Mouse (Mus musculus) limb, embryonic 12.5 days (tissue): ENCODE measurements around the gene Dmkn. TPM values are rescaled to one million over a fixed set of nuclear protein-coding genes. Genes with fewer than 3 reads are reported as not detected.
"Not testable (repeated sequence)": the region's sequence is repeated elsewhere in the genome, so short reads cannot be mapped to it uniquely, and the experiment has no call there.

ENCODE experiments used
- ATAC-seq: fragments of 200-750 bp; cut with Nextera tagmentation; 2 replicates; pipeline ENCODE4 v1.8.0; 2017; ENCODE audit warnings: low read depth, moderate TSS enrichment; ENCODE audit not compliant: insufficient number of reproducible peaks, insufficient read depth, low FRiP score, low TSS enrichment
- H3K27ac ChIP-seq: fragments of 300-500 bp; sonication (generic); 2 replicates; pipeline ENCODE4 v1.5.1; 2016; ENCODE audit warnings: mild to moderate bottlenecking, moderate library complexity
- H3K27me3 ChIP-seq: fragments of 300-500 bp; sonication (generic); 2 replicates; pipeline ENCODE4 v1.6.1; 2016; ENCODE audit warnings: mild to moderate bottlenecking, moderate library complexity
- H3K36me3 ChIP-seq: fragments of 300-500 bp; sonication (generic); 2 replicates; pipeline ENCODE4 v1.6.1; 2016; ENCODE audit warnings: mild to moderate bottlenecking, moderate library complexity
- H3K4me1 ChIP-seq: fragments of 300-500 bp; sonication (generic); replicated peaks from 2 replicates; pipeline ENCODE4 v1.6.1; 2016
- H3K4me2 ChIP-seq: fragments of 300-500 bp; sonication (generic); 2 replicates; pipeline ENCODE4 v1.6.1; 2016; ENCODE audit warnings: mild to moderate bottlenecking, moderate library complexity
- H3K4me3 ChIP-seq: fragments of 300-500 bp; sonication (generic); replicated peaks from 2 replicates; pipeline ENCODE4 v1.5.1; 2016; ENCODE audit warnings: mild to moderate bottlenecking
- H3K9ac ChIP-seq: fragments of 300-500 bp; sonication (generic); replicated peaks from 2 replicates; pipeline ENCODE4 v1.6.1; 2016; ENCODE audit warnings: mild to moderate bottlenecking, moderate library complexity
- H3K9me3 ChIP-seq: fragments of 300-500 bp; sonication (generic); 2 replicates; pipeline ENCODE4 v1.6.1; 2016; ENCODE audit warnings: mild to moderate bottlenecking, moderate library complexity
- WGBS: fragments of 180-500 bp; shearing (Covaris S2); methylation state at CpG from one replicate; pipeline ENCODE4 v1.1.7; 2016; 5-methylcytosine and 5-hydroxymethylcytosine counted together
- polyA plus RNA-seq: library from polyadenylated mRNA; unstranded; fragments of >200 nt; fragmentation: Nextera tagmentation; extraction: Ambion mirVana; gene quantifications from 2 replicates; pipeline ENCODE4 v1.2.1, GENCODE M21; 2016

The Dmkn gene
- polyA plus RNA-seq = not detected in 2 replicates

DNA sequence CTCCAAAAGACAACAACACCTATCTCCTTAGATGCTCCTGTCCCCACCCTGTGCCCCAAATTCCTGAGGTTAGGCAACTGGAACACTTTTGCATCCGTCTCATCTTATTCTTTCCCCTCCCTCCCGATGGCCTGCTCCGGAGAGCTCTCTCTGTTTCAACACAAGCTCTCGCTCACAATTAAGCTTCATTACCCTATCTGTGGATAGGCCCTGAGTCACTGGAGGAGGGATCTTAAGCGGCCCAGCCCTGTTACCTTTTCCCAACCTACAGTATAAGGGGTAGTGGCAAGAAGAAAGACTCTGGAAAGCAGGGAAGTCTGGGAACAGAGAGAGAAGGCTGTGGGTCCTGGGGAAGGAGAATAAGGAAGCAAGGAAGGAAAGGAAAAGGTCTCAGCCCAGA lies at the start of gene Dmkn:
Dmkn (plus strand) TSS at position 301 of the 400 bp plus-strand sequence.
- Histone ChIP-seq H3K36me3 (no peaks in the 10 kb centered on the region), H3K4me3 (no peak within 1 kb of the TSS), H3K4me1 (no peaks in the 10 kb centered on the region), H3K4me2 (no peak within 1 kb of the TSS), H3K9me3 (no peaks in the 10 kb centered on the region), H3K27me3 (peaks cover 22% of the 10 kb centered on the region), H3K9ac (no peak within 1 kb of the TSS), H3K27ac (no peak within 1 kb of the TSS)
- WGBS = 49% methylated on average over 5 of the region's 5 CpGs
- no peak for ATAC-seq

DNA sequence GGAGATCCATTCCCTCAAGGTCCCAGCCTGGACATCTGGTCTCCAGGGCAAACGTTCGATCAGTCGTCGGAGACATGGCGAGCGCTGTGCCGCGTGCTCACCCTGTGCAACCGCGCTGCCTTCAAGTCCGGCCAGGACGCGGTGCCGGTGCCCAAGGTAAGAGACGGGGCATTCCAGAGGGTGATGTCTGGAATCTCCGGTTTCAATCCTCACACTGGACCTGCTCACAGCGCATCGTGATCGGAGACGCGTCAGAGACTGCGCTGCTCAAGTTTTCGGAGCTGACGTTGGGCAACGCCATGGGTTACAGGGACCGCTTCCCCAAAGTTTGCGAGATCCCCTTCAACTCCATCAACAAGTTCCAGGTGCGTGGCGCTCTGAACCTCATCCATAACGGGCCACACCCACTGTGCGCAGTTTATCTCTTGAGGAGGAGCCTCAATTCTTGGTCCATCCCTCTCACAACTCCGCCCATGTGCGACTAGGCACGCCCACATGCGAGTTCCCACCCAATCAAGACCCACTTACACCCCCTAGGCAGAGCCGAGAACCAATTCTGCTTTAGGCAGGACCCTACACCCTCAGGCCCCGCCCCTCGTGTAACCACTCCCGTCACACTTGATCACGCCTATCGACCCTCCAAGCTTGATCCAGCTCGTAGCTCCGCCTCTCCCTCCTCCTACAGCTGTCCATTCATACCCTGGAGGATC lies 46.4 kb upstream of the Dmkn start:
- peak overlapping the region; percentile 36 for H3K4me3 ChIP-seq
- 0 out of 2 replicates have a peak, but pooled peaks cover 7% of the 10 kb centered on the region for H3K4me1 ChIP-seq
- H3K4me2 ChIP-seq = peak overlapping the region; percentile 60
- WGBS = 4% methylated on average over 43 of the region's 43 CpGs
- H3K9me3 ChIP-seq = no peaks in the 10 kb centered on the region
- H3K27ac ChIP-seq = no peak overlapping the region
- peaks cover 48% of the 10 kb centered on the region for H3K27me3 ChIP-seq
- peak; percentile 89 for ATAC-seq
- no peaks in the 10 kb centered on the region for H3K36me3 ChIP-seq
- H3K9ac ChIP-seq = no peak overlapping the region

DNA sequence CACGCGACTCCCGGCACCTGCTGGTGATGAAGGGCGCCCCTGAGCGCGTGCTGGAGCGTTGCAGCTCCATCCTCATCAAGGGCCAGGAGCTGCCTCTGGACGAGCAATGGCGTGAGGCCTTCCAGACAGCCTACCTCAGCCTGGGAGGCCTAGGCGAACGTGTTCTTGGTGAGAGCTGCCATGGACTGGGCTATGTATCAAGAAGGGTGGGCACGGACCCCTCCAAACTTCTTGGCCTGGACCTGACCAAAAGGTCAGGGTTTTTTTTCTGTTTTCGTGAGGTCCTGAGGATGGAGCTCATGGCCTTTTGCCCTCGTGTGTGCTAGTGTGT lies 45.9 kb upstream of the Dmkn start:
- ATAC-seq = peak; percentile 38; the same call in 1 of the 2 replicates
- Histone ChIP-seq H3K27ac (no peak overlapping the region), H3K4me3 (peak overlapping the region; percentile 36), H3K4me2 (peak overlapping the region; percentile 60), H3K9me3 (no peaks in the 10 kb centered on the region), H3K4me1 (0 out of 2 replicates have a peak, but pooled peaks cover 7% of the 10 kb centered on the region), H3K36me3 (no peaks in the 10 kb centered on the region), H3K27me3 (peaks cover 48% of the 10 kb centered on the region), H3K9ac (no peak overlapping the region)
- 9% methylated on average over 14 of the region's 14 CpGs for WGBS

DNA sequence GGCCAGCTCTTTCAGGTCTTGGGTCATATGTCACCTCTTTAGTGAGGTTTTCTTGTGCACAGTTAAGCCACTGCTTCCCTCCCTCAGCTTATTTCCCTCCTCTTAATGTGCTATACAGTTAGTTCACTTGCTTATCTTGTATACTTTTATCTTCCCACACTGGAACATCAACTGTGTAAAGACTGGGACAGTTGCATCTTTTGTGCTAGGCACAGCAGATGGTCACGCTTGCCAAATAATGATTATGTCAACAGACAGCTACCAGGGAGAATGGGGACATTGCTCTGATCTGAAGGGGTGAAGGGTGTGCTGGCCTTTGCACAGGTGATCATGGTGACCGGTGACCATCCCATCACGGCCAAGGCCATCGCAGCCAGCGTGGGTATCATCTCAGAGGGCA lies 43.9 kb upstream of the Dmkn start:
- ATAC-seq = no peak
- Histone ChIP-seq H3K4me2 (no peak overlapping the region), H3K9me3 (no peaks in the 10 kb centered on the region), H3K27me3 (peaks cover 47% of the 10 kb centered on the region), H3K4me1 (peaks cover 11% of the 10 kb centered on the region; the same call in 1 of the 2 replicates), H3K36me3 (no peaks in the 10 kb centered on the region), H3K4me3 (no peak overlapping the region), H3K9ac (no peak overlapping the region), H3K27ac (no peak overlapping the region)
- WGBS = 91% methylated on average over 5 of the region's 5 CpGs

DNA sequence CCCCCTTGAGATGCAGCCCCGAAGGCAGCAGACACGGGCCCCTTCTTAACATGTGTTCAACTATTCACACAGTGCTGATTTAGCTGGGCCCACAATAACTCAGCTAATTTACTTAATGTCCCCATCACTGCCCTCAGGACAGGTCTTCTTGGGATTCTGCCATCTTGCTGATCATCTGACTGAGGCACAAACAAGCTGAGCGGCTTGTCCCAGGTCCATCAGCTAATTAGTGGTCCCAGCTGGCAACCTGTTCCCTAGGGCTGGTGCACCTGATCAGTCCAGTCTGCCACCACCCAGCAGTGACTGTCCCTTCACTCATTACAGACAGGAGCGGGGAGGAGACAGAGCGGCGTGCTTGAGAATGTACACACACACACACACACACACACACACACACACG lies 42.3 kb upstream of the Dmkn start:
- 0 out of 2 replicates have a peak, but pooled peaks cover 6% of the 10 kb centered on the region for H3K36me3 ChIP-seq
- H3K9me3 ChIP-seq = no peaks in the 10 kb centered on the region
- 80% methylated on average over 7 of the region's 7 CpGs for WGBS
- H3K27me3 ChIP-seq = peaks cover 31% of the 10 kb centered on the region
- no peak overlapping the region for H3K27ac ChIP-seq
- no peak overlapping the region for H3K4me3 ChIP-seq
- ATAC-seq = no peak
- peaks cover 11% of the 10 kb centered on the region; the same call in 1 of the 2 replicates for H3K4me1 ChIP-seq
- H3K4me2 ChIP-seq = no peak overlapping the region
- H3K9ac ChIP-seq = no peak overlapping the region

DNA sequence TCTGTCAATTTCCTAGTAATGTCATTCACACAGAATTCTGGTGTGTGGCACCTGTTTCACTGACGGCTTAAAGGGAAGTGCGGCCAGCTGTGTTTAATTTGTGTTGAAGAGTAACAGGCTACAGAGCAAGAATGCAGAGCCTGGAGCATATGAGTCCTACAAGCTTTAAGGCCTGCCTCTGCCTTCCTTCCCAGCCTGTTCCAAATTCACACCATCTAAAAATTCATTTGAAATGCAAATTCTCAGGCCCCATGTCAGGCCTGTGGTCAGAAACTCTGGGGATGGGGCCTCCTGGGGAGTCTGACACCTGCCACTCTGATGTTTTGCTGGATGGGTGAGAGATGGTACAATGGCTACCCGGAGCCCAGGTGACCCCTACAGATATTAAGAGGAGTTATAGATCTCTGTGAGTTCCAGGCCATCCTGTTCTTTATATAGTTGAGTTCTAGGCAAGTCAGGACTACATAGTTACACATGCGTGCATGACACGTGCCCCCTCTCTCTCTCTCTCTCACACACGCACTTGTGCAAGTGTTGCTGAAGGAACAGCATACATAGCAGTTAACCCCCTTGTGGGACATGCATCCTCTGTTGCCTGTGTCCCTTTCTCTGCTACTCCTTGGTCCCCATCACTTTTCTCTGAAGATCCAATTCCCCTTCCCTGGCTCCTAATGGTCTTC lies 40.1 kb upstream of the Dmkn start:
- Histone ChIP-seq H3K27ac (no peak overlapping the region), H3K36me3 (peaks cover 19% of the 10 kb centered on the region), H3K9me3 (no peaks in the 10 kb centered on the region), H3K9ac (no peak overlapping the region), H3K27me3 (peaks cover 10% of the 10 kb centered on the region), H3K4me1 (peaks cover 8% of the 10 kb centered on the region), H3K4me3 (no peak overlapping the region), H3K4me2 (no peak overlapping the region)
- ATAC-seq = no peak
- 59% methylated on average over 6 of the region's 6 CpGs for WGBS

DNA sequence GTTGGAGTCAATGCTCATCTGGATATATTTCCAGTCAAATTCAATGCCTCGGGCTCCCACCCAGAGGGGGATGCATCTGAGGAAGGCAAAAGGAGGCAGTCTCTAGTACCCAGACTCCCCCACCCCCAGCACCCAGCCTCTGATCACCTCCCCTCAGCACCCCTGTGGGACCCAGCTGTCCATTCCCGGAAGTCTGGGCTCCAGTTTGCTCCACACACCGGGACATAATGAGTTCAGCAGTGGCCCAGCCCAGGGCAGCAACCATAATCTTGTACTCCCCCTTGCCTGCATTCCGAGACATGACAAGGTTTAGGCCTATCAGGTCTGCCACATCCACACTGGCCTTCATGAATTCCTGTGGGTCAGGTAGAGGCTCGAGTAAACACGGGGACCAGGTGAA lies 35.3 kb upstream of the Dmkn start:
- peak overlapping the region; percentile 77 for H3K4me2 ChIP-seq
- no peaks in the 10 kb centered on the region for H3K27me3 ChIP-seq
- H3K4me1 ChIP-seq = peaks cover 19% of the 10 kb centered on the region
- no peak for ATAC-seq
- H3K36me3 ChIP-seq = peaks cover 33% of the 10 kb centered on the region
- H3K4me3 ChIP-seq = peak overlapping the region; percentile 73
- H3K27ac ChIP-seq = no peak overlapping the region
- 79% methylated on average over 6 of the region's 6 CpGs for WGBS
- H3K9ac ChIP-seq = peak overlapping the region; percentile 81
- no peaks in the 10 kb centered on the region for H3K9me3 ChIP-seq

DNA sequence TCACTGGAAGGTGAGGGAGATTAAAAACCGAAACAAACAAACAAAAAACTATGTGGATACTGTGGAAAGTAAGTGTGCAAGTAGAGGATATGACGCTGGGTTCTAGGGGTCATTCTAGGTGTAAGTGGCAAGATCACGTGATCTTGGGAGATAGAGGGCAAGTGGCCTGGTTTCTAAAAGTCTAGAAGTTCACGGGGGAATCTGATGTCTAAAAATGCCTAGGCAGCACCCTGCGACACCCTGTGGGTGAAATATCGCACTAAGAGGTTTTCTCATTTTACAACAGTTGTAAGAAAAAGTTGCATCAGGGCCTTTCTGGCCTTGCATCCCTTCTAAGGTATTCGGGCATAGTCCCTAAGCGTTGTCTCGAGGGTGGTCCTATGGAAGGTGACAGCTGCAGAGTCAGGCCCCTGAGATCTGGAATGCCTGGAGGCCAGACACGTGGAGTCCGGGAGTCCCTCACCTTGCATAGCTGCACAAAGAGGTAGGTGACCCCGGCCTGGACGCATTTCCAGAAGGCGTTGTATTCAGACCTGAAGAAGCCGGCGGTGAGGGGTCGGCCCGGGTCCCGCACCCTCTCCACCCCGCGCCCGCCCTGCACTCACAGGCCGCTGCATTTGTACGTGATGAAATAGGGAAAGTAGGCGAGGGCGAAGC lies 34.7 kb upstream of the Dmkn start:
- Histone ChIP-seq H3K4me3 (peak overlapping the region; percentile 73), H3K27ac (peak overlapping the region; percentile 88), H3K9me3 (no peaks in the 10 kb centered on the region), H3K36me3 (peaks cover 40% of the 10 kb centered on the region), H3K4me1 (peaks cover 15% of the 10 kb centered on the region), H3K4me2 (peak overlapping the region; percentile 77), H3K9ac (peak overlapping the region; percentile 81), H3K27me3 (no peaks in the 10 kb centered on the region)
- 8% methylated on average over 26 of the region's 26 CpGs for whole genome bisulfite sequencing
- peak; percentile 61 for ATAC-seq

DNA sequence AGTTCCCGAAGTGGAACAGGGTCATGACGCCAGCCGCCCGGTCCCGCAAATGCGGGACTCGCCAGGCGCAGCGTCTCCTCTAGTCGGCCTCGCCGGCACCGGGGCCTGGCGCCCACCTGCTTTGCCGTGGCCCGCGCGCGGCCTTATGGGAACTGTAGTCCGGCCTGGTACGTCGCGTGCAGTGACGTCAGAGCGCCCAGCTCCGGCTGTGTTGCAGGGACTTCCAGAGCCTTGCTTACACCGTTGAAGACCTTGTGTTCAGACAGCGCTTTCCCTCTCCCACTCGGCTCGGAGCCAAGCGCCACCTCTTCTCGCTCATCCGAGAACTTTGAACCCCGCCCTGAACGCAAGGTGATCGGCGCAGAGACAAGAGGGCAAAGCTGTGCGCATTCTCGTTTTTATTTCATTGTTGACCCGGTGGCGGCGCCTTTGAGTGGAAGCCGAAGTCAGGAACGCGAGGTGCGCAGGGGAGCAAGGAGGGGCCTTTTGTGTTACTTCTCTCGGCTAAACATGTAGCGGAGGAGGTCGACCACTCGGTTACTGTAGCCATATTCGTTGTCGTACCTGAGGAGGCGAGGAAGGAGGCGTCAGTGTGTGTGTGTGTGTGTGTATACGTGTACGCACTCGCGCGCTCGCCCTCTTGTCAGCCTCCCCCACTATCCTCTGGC lies 34.0 kb upstream of the Dmkn start, which contains the start of gene Tmem147:
Tmem147 (minus strand) TSS at position 145 of the 668 bp plus-strand sequence.
- no peaks in the 10 kb centered on the region for H3K27me3 ChIP-seq
- H3K27ac ChIP-seq = peak within 1 kb of the TSS; percentile 88
- peak within 1 kb of the TSS; percentile 73 for H3K4me3 ChIP-seq
- peaks cover 15% of the 10 kb centered on the region for H3K4me1 ChIP-seq
- no peaks in the 10 kb centered on the region for H3K9me3 ChIP-seq
- peak within 1 kb of the TSS; percentile 77 for H3K4me2 ChIP-seq
- peak; percentile 96 for ATAC-seq
- under 1% methylated on average over 60 of the region's 60 CpGs for WGBS
- H3K9ac ChIP-seq = peak within 1 kb of the TSS; percentile 81
- peaks cover 46% of the 10 kb centered on the region for H3K36me3 ChIP-seq

DNA sequence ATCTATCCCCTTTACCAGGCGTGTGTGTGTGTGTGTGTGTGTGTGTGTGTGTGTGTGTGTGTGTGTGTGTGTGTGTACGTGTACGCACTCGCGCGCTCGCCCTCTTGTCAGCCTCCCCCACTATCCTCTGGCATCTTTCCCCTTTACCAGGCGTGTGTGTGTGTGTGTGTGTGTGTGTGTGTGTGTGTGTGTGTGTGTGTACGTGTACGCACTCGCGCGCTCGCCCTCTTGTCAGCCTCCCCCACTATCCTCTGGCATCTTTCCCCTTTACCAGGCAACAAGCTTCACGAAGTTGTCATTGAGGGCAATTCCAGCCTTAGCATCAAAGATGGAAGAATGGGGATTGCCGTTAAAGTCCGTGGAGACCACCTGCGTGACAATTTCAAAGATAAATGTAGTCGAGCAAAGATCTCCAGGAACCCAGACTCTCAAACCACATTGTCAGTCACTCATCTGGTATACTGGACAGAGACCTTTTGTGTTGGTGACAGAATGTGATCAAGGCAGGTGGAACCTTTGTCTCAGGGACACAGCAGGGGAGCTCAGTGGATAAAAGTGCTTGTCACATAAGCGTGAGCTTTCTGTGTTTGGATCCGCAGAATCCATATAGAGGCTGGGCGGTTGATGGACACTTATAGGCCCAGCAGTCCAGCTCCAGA lies 33.4 kb upstream of the Dmkn start:
- H3K9me3 ChIP-seq, ATAC-seq, H3K27me3 ChIP-seq: not testable (repeated sequence)
- H3K4me2 ChIP-seq = peak overlapping the region; percentile 77
- H3K27ac ChIP-seq = peak overlapping the region; percentile 88
- peak overlapping the region; percentile 81 for H3K9ac ChIP-seq
- peaks cover 49% of the 10 kb centered on the region for H3K36me3 ChIP-seq
- H3K4me3 ChIP-seq = peak overlapping the region; percentile 73
- WGBS = 36% methylated on average over 12 of the region's 22 CpGs
- peaks cover 15% of the 10 kb centered on the region for H3K4me1 ChIP-seq
